Mouse (Mus musculus) urinary bladder, postnatal 14 days (tissue): ENCODE measurements around the gene Slc48a1.
A peak's percentile ranks its signal among the peaks of the same experiment; 100 is the strongest.

Experiments
- DNase-seq: peaks from one replicate; pipeline ENCODE4 v3.0.0; 2021; ENCODE audit warnings: low spot score

The Slc48a1 gene

GRCm38 (mm10) chr15:97826588-97827261, 48.4 kb downstream of the Slc48a1 start:
- no peak for DNase-seq

- no peak for DNase-seq
These were observed 49.1 kb downstream of the Slc48a1 start for GRCm38 (mm10) chr15:97827401-97827800.

GRCm38 (mm10) chr15:97828221-97828842, 50.0 kb downstream of the Slc48a1 start:
- DNase-seq, result no peak

- DNase-seq, result no peak
These were observed 50.6 kb downstream of the Slc48a1 start for GRCm38 (mm10) chr15:97828901-97829338.

- DNase-seq, result no peak
These were observed 51.1 kb downstream of the Slc48a1 start for GRCm38 (mm10) chr15:97829432-97829831.

- DNase-seq, result no peak
These were observed 52.0 kb downstream of the Slc48a1 start for GRCm38 (mm10) chr15:97830253-97830787.

GRCm38 (mm10) chr15:97830788-97831241, 52.5 kb downstream of the Slc48a1 start:
- DNase-seq, result no peak

GRCm38 (mm10) chr15:97831242-97831986, 53.1 kb downstream of the Slc48a1 start:
- peak; percentile 61 for DNase-seq

GRCm38 (mm10) chr15:97831987-97832640, 53.8 kb downstream of the Slc48a1 start:
- DNase-seq, result peak; percentile 75

- no peak for DNase-seq
These were observed 54.6 kb downstream of the Slc48a1 start for GRCm38 (mm10) chr15:97832764-97833479.

- no peak for DNase-seq
These were observed 58.0 kb downstream of the Slc48a1 start for GRCm38 (mm10) chr15:97836153-97836893.

- no peak for DNase-seq
These were observed 58.6 kb downstream of the Slc48a1 start for GRCm38 (mm10) chr15:97836894-97837247.

- peak; percentile 55 for DNase-seq
These were observed 59.3 kb downstream of the Slc48a1 start for GRCm38 (mm10) chr15:97837491-97838061.

GRCm38 (mm10) chr15:97838395-97838794, 60.1 kb downstream of the Slc48a1 start:
- peak; percentile 53 for DNase-seq

GRCm38 (mm10) chr15:97839012-97839411, 60.7 kb downstream of the Slc48a1 start:
- no peak for DNase-seq

- DNase-seq, result no peak
These were observed 61.2 kb downstream of the Slc48a1 start for GRCm38 (mm10) chr15:97839473-97839872.

GRCm38 (mm10) chr15:97839991-97840455, 61.7 kb downstream of the Slc48a1 start:
- peak; percentile 74 for DNase-seq

GRCm38 (mm10) chr15:97840781-97841180, 62.5 kb downstream of the Slc48a1 start:
- no peak for DNase-seq

- no peak for DNase-seq
These were observed 63.1 kb downstream of the Slc48a1 start for GRCm38 (mm10) chr15:97841383-97841782.

- no peak for DNase-seq
These were observed 63.7 kb downstream of the Slc48a1 start for GRCm38 (mm10) chr15:97842058-97842457.
